Mouse (Mus musculus) erythroblast, embryonic 14.5 days (primary cell): ENCODE measurements around the gene 2810021J22Rik.
"Not testable (repeated sequence)": the region's sequence is repeated elsewhere in the genome, so short reads cannot be mapped to it uniquely, and the experiment has no call there.

Source experiments
- GATA1 ChIP-seq: IDR thresholded peaks from 2 replicates; pipeline ENCODE4 v1.6.1; 2012; ENCODE audit warnings: low read length, inconsistent platforms, mixed read lengths
- TAL1 ChIP-seq: IDR thresholded peaks from 3 replicates; pipeline ENCODE4 v1.6.1; 2012; ENCODE audit warnings: low read length, inconsistent platforms, mixed read lengths

- TF ChIP-seq TAL1, GATA1: not testable (repeated sequence)
Measured at GRCm38 (mm10) chr11:58838951-58839350, 28.1 kb upstream of the 2810021J22Rik start, which contains the start of gene Olfr311.
